Mouse (Mus musculus): Measurements from ENCODE around the gene Eif2ak2.
A peak's percentile ranks its signal among the peaks of the same experiment; 100 is the strongest.

Eif2ak2 gene

GRCm38 (mm10) chr17:78834856-78835835, 47.2 kb downstream of the Eif2ak2 start, which contains the start of the genes Heatr5b and Gpatch11:
TSS of gene Heatr5b (minus strand) at chr17:78835364.
TSS of gene Gpatch11 (plus strand) at chr17:78835567.
- DNase-seq, result peak; percentile 99

GRCm38 (mm10) chr17:78824346-78824745, 58.0 kb downstream of the Eif2ak2 start:
- no peak for DNase-seq

GRCm38 (mm10) chr17:78809582-78809981, 72.8 kb downstream of the Eif2ak2 start:
- DNase-seq, result no peak

- DNase-seq, result no peak
Observed at GRCm38 (mm10) chr17:78809019-78809418, 73.4 kb downstream of the Eif2ak2 start.

Data from lung, postnatal 36 days (tissue).